In the genomic region with DNA sequence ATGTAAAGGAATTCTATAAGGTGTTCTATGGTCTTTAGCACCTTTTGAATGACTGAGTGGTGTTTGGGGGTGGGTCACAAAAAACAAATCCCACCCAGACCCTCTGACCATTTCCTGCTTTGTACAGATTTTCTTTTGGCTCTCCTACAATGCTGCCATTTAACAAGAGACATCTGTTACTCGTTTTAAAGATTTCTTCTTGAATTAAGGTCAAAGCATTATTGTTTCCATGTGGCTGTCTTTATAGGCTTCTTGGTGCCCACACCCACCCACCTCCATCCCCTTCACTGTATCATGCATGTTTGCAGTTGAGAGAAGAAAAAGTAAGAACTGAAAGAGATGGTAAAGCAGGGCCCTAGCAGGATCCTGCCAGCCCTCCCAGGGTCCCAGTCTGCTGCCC, we compare ENCODE assay signal across 23 mouse cellular contexts. TPM values are rescaled to one million over a fixed set of nuclear protein-coding genes. Genes with fewer than 3 reads are reported as not detected.
DNase-seq lines count a peak whose midpoint lies in the region; ATAC-seq lines count a peak whose summit lies in the region.
"Had no signal": no experiment of that assay in that cellular context is flagged by ENCODE, and none has a peak within 500 bp of the region (broad histone marks: within the 10 kb centered on the region; RNA-seq: fewer than 3 reads in every experiment).

No protein-coding gene starts in this region.

- WGBS in embryonic facial prominence, embryonic 14.5 days, result 35% methylated on average over 1 of the region's 1 CpGs
- 15% methylated on average over 1 of the region's 1 CpGs for WGBS in limb, embryonic 11.5 days
- WGBS in limb, embryonic 15.5 days, result 19% methylated on average over 1 of the region's 1 CpGs

- H3K27ac ChIP-seq in embryonic facial prominence, embryonic 14.5 days (replicated peaks; ENCODE audit: low read depth, low read length), result 0 out of 2 replicates have a peak overlapping the region, but pooled peaks have one; percentile 3
- H3K27ac ChIP-seq in limb, embryonic 11.5 days (replicated peaks; ENCODE audit: low read depth, low read length), result peak overlapping the region; percentile 69
- H3K27ac ChIP-seq in limb, embryonic 15.5 days, result no peak overlapping the region
- H3K27ac ChIP-seq: forebrain, embryonic 15.5 days; gastrocnemius, adult 2 months; hindbrain, embryonic 12.5 days had no signal

- H3K4me2 ChIP-seq in embryonic facial prominence, embryonic 14.5 days (ENCODE audit: low read depth, low read length), result no peak overlapping the region
- no peak overlapping the region for H3K4me2 ChIP-seq in limb, embryonic 11.5 days (ENCODE audit: low read depth, severe bottlenecking)
- H3K4me2 ChIP-seq in limb, embryonic 15.5 days, result no peak overlapping the region
- H3K4me2 ChIP-seq: forebrain, embryonic 15.5 days; hindbrain, embryonic 12.5 days had no signal

- no peaks in the 10 kb centered on the region for H3K9me3 ChIP-seq in embryonic facial prominence, embryonic 14.5 days (ENCODE audit: control insufficient read depth, low read length)
- no peaks in the 10 kb centered on the region for H3K9me3 ChIP-seq in limb, embryonic 11.5 days (ENCODE audit: control insufficient read depth, low read length)
- H3K9me3 ChIP-seq in limb, embryonic 15.5 days, result no peaks in the 10 kb centered on the region
- H3K9me3 ChIP-seq: forebrain, embryonic 15.5 days; G1E; hindbrain, embryonic 12.5 days had no signal

- peak; percentile 7 for DNase-seq in embryo, embryonic 10 days (ENCODE audit: low spot score)
- DNase-seq in embryo, embryonic 9.5 days (ENCODE audit: extremely low spot score), result no peak
- peak; percentile 41 for DNase-seq in embryonic facial prominence, embryonic 14.5 days (ENCODE audit: low spot score)
- DNase-seq in limb, embryonic 11.5 days (ENCODE audit: low spot score), result peak; percentile 39
- no peak for DNase-seq in adrenal gland, postnatal 10 days
- no peak for DNase-seq in gastrocnemius, adult 8-10 months (ENCODE audit: low spot score in 2 of 2)
- DNase-seq: adrenal gland, postnatal 25 days; B cell, adult 2 months; cerebellum, adult 2 months; cerebellum, postnatal 10 days; gastrocnemius, adult 2 months; gastrocnemius, postnatal 36 days; heart, adult 11 months; heart, postnatal 10 days; heart, postnatal 4 days; kidney, adult 11 months had no signal

- no peaks in the 10 kb centered on the region for H3K27me3 ChIP-seq in embryonic facial prominence, embryonic 14.5 days (replicated peaks; ENCODE audit: control insufficient read depth, insufficient read depth, low read length)
- no peaks in the 10 kb centered on the region for H3K27me3 ChIP-seq in limb, embryonic 11.5 days (ENCODE audit: control insufficient read depth, insufficient read depth, low read length)
- H3K27me3 ChIP-seq in limb, embryonic 15.5 days, result no peaks in the 10 kb centered on the region
- H3K27me3 ChIP-seq: forebrain, embryonic 15.5 days; hindbrain, embryonic 12.5 days had no signal

- H3K36me3 ChIP-seq in embryonic facial prominence, embryonic 14.5 days (ENCODE audit: control insufficient read depth, insufficient read depth, low read length), result peaks cover 33% of the 10 kb centered on the region
- H3K36me3 ChIP-seq in limb, embryonic 11.5 days (ENCODE audit: control insufficient read depth, insufficient read depth, low read length), result no peaks in the 10 kb centered on the region
- peaks cover 21% of the 10 kb centered on the region for H3K36me3 ChIP-seq in limb, embryonic 15.5 days

- H3K4me3 ChIP-seq in embryonic facial prominence, embryonic 14.5 days (ENCODE audit: low read depth, low read length), result no peak overlapping the region
- no peak overlapping the region for H3K4me3 ChIP-seq in limb, embryonic 11.5 days (ENCODE audit: low read depth, low read length)
- H3K4me3 ChIP-seq in limb, embryonic 15.5 days, result no peak overlapping the region
- H3K4me3 ChIP-seq: forebrain, embryonic 15.5 days; gastrocnemius, adult 2 months; hindbrain, embryonic 12.5 days had no signal

- no peak for ATAC-seq in embryonic facial prominence, embryonic 14.5 days (ENCODE audit: low read depth)
- ATAC-seq in limb, embryonic 11.5 days (ENCODE audit: insufficient number of reproducible peaks, low FRiP score, low TSS enrichment, low read depth), result peak; percentile 47; the same call in 1 of the 2 replicates
- peak; percentile 58; the same call in 1 of the 2 replicates for ATAC-seq in limb, embryonic 15.5 days (ENCODE audit: insufficient number of reproducible peaks, low FRiP score, low TSS enrichment, low read depth)
- ATAC-seq in cerebellum, adult (ENCODE audit: insufficient number of reproducible peaks, low FRiP score, low TSS enrichment), result no peak
- ATAC-seq: CD4-positive, CD25-positive, alpha-beta regulatory T cell, adult 4 months; forebrain, embryonic 15.5 days; hindbrain, embryonic 16.5 days had no signal

- no peak overlapping the region for H3K9ac ChIP-seq in embryonic facial prominence, embryonic 14.5 days (ENCODE audit: low read depth, low read length)
- no peak overlapping the region for H3K9ac ChIP-seq in limb, embryonic 11.5 days (ENCODE audit: low read length)
- no peak overlapping the region for H3K9ac ChIP-seq in limb, embryonic 15.5 days
- H3K9ac ChIP-seq: forebrain, embryonic 15.5 days; hindbrain, embryonic 12.5 days had no signal

- H3K4me1 ChIP-seq in embryonic facial prominence, embryonic 14.5 days (ENCODE audit: control insufficient read depth, insufficient read depth, low read length), result no peaks in the 10 kb centered on the region; the same call in 1 of the 2 replicates
- 0 out of 2 replicates have a peak, but pooled peaks cover 8% of the 10 kb centered on the region for H3K4me1 ChIP-seq in limb, embryonic 11.5 days (ENCODE audit: control insufficient read depth, insufficient read depth, low read length)
- 0 out of 2 replicates have a peak, but pooled peaks cover 2% of the 10 kb centered on the region for H3K4me1 ChIP-seq in limb, embryonic 15.5 days
- H3K4me1 ChIP-seq: forebrain, embryonic 15.5 days; hindbrain, embryonic 12.5 days had no signal

RNA-seq across cellular contexts. Expression of a gene that starts 44.8 kb away (rescaled TPM):
- polyA plus RNA-seq in embryonic facial prominence, embryonic 14.5 days (2014; fragmentation: Nextera tagmentation; extraction: Ambion mirVana), result 37.2 and 43.5 TPM in 2 replicates
- polyA plus RNA-seq in limb, embryonic 11.5 days (2014; fragmentation: Nextera tagmentation; extraction: Ambion mirVana), result 63.1 and 65.1 TPM in 2 replicates
- polyA plus RNA-seq in limb, embryonic 15.5 days (2015; fragmentation: Nextera tagmentation; extraction: Ambion mirVana), result 41.0 and 44.7 TPM in 2 replicates
- 10 to 100 TPM; 24.9 to 25.5 TPM for total RNA-seq in adrenal gland, postnatal 10 days (2021)
- total RNA-seq in gastrocnemius, adult 8-10 months (2022), result 10 to 100 TPM in 2 of 4 experiments, 1 to 10 TPM in 2; 9.6 to 16.8 (median 10.4) TPM

RNA-seq across cellular contexts. Expression of a gene that starts 44.8 kb away (rescaled TPM):
- polyA plus RNA-seq in embryonic facial prominence, embryonic 14.5 days (2014; fragmentation: Nextera tagmentation; extraction: Ambion mirVana), result 33.1 and 37.5 TPM in 2 replicates
- polyA plus RNA-seq in limb, embryonic 11.5 days (2014; fragmentation: Nextera tagmentation; extraction: Ambion mirVana), result 28.1 and 29.5 TPM in 2 replicates
- polyA plus RNA-seq in limb, embryonic 15.5 days (2015; fragmentation: Nextera tagmentation; extraction: Ambion mirVana), result 34.0 and 36.0 TPM in 2 replicates
- 10 to 100 TPM; 15.6 to 17.0 TPM for total RNA-seq in adrenal gland, postnatal 10 days (2021)
- total RNA-seq in gastrocnemius, adult 8-10 months (2022), result 1 to 10 TPM; 5.4 to 6.8 (median 6.4) TPM

Comparison
In these comparisons a context has a peak if more than half of its experiments do, and no peak if none do; other contexts are left out.
1. DNase-seq: peak in embryo, embryonic 10 days (single experiment), embryonic facial prominence, embryonic 14.5 days (single experiment) and limb, embryonic 11.5 days (single experiment); none in embryo, embryonic 9.5 days (single experiment), adrenal gland, postnatal 10 days (single experiment) and gastrocnemius, adult 8-10 months (0 of 2).
2. ATAC-seq: peak in limb, embryonic 11.5 days (single experiment) and limb, embryonic 15.5 days (single experiment); none in embryonic facial prominence, embryonic 14.5 days (single experiment) and cerebellum, adult (single experiment).